Mouse (Mus musculus) frontal cortex, adult (tissue): ENCODE measurements around the gene Fbln2.

ENCODE experiments used
- ATAC-seq: cut with Nextera tagmentation; 2 replicates; pipeline ENCODE4 v1.9.2; 2017; ENCODE audit warnings: mild to moderate bottlenecking, moderate library complexity, mixed read lengths; ENCODE audit not compliant: low TSS enrichment

Gene Fbln2

GRCm38 (mm10) chr6:91192421-91192820 lies 19.8 kb upstream of the Fbln2 start:
- ATAC-seq, result no peak

GRCm38 (mm10) chr6:91192851-91193545 lies 19.3 kb upstream of the Fbln2 start:
- ATAC-seq, result no peak

GRCm38 (mm10) chr6:91198456-91198855 lies 13.8 kb upstream of the Fbln2 start:
- ATAC-seq, result no peak

GRCm38 (mm10) chr6:91200429-91201188 lies 11.6 kb upstream of the Fbln2 start:
- peak; percentile 36; the same call in 1 of the 2 replicates for ATAC-seq

- no peak for ATAC-seq
Measured at GRCm38 (mm10) chr6:91201881-91202341, 10.3 kb upstream of the Fbln2 start.

- ATAC-seq, result no peak
Measured at GRCm38 (mm10) chr6:91202571-91202970, 9.7 kb upstream of the Fbln2 start.

GRCm38 (mm10) chr6:91205346-91205745 lies 6.9 kb upstream of the Fbln2 start:
- no peak for ATAC-seq

GRCm38 (mm10) chr6:91205791-91206190 lies 6.5 kb upstream of the Fbln2 start:
- ATAC-seq, result no peak

- ATAC-seq, result no peak
Measured at GRCm38 (mm10) chr6:91207491-91207890, 4.8 kb upstream of the Fbln2 start.

- no peak for ATAC-seq
Measured at GRCm38 (mm10) chr6:91209780-91210179, 2.5 kb upstream of the Fbln2 start.

- ATAC-seq, result no peak
Measured at GRCm38 (mm10) chr6:91210852-91211251, 1.4 kb upstream of the Fbln2 start.

- ATAC-seq, result peak; percentile 61
Measured at GRCm38 (mm10) chr6:91212571-91212970, 316 bp downstream of the Fbln2 start.

- no peak for ATAC-seq
Measured at GRCm38 (mm10) chr6:91213287-91214218, 1.3 kb downstream of the Fbln2 start.

GRCm38 (mm10) chr6:91215454-91215853 lies 3.2 kb downstream of the Fbln2 start:
- ATAC-seq, result peak; percentile 66

GRCm38 (mm10) chr6:91218445-91218844 lies 6.2 kb downstream of the Fbln2 start:
- ATAC-seq, result no peak

GRCm38 (mm10) chr6:91218871-91219270 lies 6.6 kb downstream of the Fbln2 start:
- ATAC-seq, result peak; percentile 28; the same call in 1 of the 2 replicates

- ATAC-seq, result no peak
Measured at GRCm38 (mm10) chr6:91220062-91220461, 7.8 kb downstream of the Fbln2 start.

GRCm38 (mm10) chr6:91221094-91221493 lies 8.8 kb downstream of the Fbln2 start:
- ATAC-seq, result no peak

- no peak for ATAC-seq
Measured at GRCm38 (mm10) chr6:91222694-91223346, 10.6 kb downstream of the Fbln2 start.

- no peak for ATAC-seq
Measured at GRCm38 (mm10) chr6:91224939-91225338, 12.7 kb downstream of the Fbln2 start.

GRCm38 (mm10) chr6:91225346-91225745 lies 13.1 kb downstream of the Fbln2 start:
- ATAC-seq, result no peak
